Mouse (Mus musculus) G1E (cell line): ENCODE measurements around the gene Bbs9.

Experiments used
- CTCF ChIP-seq: IDR thresholded peaks from 2 replicates; pipeline ENCODE4 v1.5.1; 2012; ENCODE audit warnings: low read depth, low read length, inconsistent platforms, mixed read lengths
- GATA1 ChIP-seq: IDR thresholded peaks from 2 replicates; pipeline ENCODE4 v1.6.1; 2012; ENCODE audit warnings: borderline replicate concordance, low read length, inconsistent platforms, mixed read lengths
- POLR2AphosphoS5 ChIP-seq: IDR thresholded peaks from 2 replicates; pipeline ENCODE4 v1.6.1; 2012; ENCODE audit warnings: low read depth, low read length, inconsistent platforms; ENCODE audit not compliant: insufficient replicate concordance
- TAL1 ChIP-seq: conservative IDR thresholded peaks from 2 replicates; pipeline ENCODE4 v1.6.1; 2012; ENCODE audit warnings: low read depth, low read length, inconsistent platforms, mixed read lengths

GRCm38 (mm10) chr9:22467371-22468169 lies 7.9 kb upstream of the Bbs9 start:
- no peak for TF ChIP-seq CTCF
- TF ChIP-seq POLR2AphosphoS5, result no peak
- TF ChIP-seq GATA1, result no peak
- TF ChIP-seq TAL1, result no peak
